Mouse (Mus musculus): ENCODE data around the gene Trim25. TPM values are rescaled to one million over a fixed set of nuclear protein-coding genes. Genes with fewer than 3 reads are reported as not detected.

The Trim25 gene
- total RNA-seq, 1 experiment from 2014 or later: 149 TPM

DNA sequence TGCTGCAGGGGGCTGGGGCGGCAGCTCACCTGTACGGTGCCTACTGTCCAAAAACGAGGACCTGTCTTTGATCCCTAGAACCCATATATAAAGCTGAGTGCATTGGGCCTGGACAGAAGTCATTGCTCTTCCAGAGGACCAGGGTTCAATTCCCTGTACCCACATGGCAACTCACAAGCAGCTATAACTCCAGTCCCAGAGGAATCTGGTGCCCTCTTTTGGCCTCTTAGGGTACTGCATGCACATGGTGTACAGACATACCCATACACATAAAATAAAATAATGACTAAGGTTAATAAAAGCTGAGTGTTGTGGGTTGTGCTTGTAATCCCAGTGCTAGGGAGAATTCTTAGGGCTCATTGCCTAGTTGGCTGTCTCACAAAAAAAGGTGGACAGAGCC, 66.1 kb downstream of the Trim25 start:
- no peak for DNase-seq

DNA sequence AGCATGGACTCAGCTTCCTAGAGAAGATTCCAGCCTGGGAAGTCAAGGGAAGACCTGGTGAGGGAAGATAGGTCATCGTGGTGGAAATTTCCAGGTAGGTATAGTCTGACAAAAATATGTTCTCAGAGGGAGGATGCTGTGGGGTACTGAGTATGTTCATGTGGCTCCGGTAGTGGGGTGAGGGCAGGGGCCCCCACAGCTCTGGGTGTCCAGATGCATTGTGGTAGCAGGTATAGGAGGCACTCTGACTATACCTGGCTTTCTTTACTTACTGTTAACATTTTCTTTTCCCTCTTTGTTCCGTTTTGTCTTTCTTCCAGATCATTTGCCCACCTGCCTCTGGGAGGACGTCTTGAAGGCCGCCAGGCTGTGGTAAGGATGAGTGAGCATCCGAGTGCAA, 67.0 kb downstream of the Trim25 start:
- DNase-seq: no peak

DNA sequence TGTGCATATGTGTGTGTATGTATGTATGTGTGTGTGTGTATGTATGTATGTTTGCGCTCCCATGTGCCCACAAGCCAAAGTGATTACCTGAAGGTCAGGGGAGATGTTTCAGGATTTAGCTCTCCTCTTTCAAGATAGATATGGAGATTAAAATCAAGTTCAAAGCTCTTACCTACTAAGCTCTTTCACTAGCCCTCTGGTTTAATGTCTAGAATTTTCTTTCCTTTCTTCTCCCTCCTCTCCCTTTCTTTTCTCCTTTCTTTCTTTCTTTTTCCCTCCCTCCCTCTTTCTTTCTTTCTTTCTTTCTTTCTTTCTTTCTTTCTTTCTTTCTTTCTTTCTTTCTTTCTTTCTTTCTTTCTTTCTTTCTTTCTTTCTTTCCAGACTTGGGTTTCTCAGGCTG, 67.6 kb downstream of the Trim25 start, which contains the start of gene Dgke:
Gene Dgke, minus strand, starts transcription at position 101 of the 400 bp plus-strand sequence.
- no peak for DNase-seq

- DNase-seq: peak; percentile 3
Observed at GRCm38 (mm10) chr11:89067301-89067822, 68.2 kb downstream of the Trim25 start.

DNA sequence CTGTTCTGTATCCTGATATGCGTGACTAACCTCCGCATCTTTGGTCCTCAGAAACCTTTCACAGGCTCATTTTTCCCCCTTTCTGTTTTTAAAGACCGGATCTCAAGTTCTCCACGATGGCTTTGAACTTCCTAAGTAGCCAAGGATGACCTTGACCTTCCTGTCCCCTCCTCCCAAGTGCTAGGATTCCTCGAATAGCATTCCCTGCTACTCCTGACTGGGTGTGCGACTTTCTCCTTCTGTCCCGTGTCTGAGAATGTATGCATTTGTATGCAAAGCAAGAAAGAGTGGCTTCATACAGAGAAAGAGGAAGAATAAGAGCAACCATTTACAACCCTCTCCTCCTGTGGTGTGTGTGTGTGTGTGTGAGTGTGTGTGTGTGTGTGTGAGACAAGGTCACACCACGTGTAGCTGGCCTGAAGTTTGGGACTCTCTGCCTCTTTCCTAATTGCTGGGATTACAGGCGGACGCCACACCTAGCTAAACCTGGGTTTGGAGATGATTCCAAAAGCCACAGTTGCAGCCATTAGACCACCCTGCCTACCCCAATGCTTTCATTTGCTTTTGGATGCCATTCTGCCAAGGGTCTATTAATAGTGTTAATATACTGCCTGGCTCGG, 68.8 kb downstream of the Trim25 start:
- DNase-seq: no peak

DNA sequence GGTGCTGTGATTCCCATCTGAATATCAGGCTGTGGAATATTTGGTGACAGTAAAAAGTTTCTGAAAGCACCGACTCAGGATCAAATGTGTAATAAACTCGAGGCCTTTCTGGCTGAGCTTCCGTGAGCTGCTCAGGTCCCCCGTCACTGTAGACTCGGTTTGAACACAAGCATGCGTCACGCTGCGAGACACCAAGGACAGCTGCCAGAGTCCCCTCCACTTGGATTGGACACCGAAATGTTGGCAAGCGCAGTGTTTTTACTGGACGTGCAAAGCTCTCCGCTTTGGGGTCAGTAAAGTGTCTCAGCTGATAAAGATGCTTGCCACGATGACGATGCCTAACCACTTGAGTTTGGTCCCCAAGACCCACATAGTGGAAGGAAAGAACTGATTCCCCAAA, 69.5 kb downstream of the Trim25 start:
- DNase-seq: peak; percentile 62

GRCm38 (mm10) chr11:89069303-89069702, 70.1 kb downstream of the Trim25 start:
- DNase-seq: peak; percentile 41

Other genes starting within 250 kb of the Trim25 start
- gene Akap1, start 134.8 kb upstream of the Trim25 start, total RNA-seq (2021): 126 and 129 TPM in 2 replicates
- 257 and 299 TPM in 2 replicates for gene Scpep1, start 43.9 kb upstream of the Trim25 start, total RNA-seq (2021)
- gene Elobl, start 32.4 kb upstream of the Trim25 start, total RNA-seq (2021): not detected in 2 replicates
- gene Coil, start 29.1 kb upstream of the Trim25 start, total RNA-seq (2021): 12.8 and 13.0 TPM in 2 replicates
- 9.5 and 10.4 TPM in 2 replicates for gene Dgke, start 67.5 kb downstream of the Trim25 start, total RNA-seq (2021)
- not detected in 2 replicates for gene Gm525, start 74.5 kb downstream of the Trim25 start, total RNA-seq (2021)